Mouse (Mus musculus) skeletal muscle tissue, adult 2 months (tissue): ENCODE results near the gene Gsdma.
A peak's percentile ranks its signal among the peaks of the same experiment; 100 is the strongest.
"Not testable (repeated sequence)": the region's sequence is repeated elsewhere in the genome, so short reads cannot be mapped to it uniquely, and the experiment has no call there.

Source experiments
- DNase-seq: peaks from one replicate; pipeline ENCODE4 v3.0.0-alpha.2; 2012; ENCODE audit warnings: low read depth, low spot score

Gsdma gene

DNA sequence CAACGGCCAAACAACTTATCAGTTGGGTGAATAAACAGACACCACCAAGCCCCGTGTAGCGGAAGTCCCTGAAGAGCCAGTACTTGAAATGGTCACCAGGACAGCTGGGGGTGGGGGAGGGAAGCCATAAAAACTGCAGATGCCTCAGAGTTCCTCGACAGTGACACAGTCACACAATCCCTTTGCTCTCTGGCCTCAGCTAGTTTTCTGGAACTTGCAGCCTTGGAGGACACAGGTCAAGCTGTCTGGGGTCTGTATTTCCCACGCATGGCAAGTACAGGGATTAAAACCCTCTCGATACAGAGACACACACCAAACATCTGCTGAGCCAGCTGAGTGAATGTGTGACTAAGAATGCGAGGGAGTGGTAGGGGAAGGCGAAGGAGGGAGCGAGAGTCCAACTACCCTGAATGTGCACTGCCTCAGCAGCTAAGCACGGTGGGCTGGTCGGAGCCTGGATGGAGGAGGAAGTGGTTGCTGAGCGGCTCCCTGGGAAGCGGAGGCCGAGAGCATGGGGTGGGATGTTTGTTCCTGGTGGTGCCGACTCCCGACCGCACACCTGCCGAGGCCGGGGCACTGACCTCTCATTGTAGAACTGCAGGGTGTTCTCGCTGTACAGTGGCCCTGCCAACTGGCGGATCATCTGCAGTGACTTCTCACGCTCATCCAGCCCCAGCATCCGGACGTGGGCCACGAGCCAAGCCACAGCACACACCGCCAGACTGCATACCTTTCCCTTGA lies 45.0 kb downstream of the Gsdma start:
- DNase-seq = peak; percentile 41

DNA sequence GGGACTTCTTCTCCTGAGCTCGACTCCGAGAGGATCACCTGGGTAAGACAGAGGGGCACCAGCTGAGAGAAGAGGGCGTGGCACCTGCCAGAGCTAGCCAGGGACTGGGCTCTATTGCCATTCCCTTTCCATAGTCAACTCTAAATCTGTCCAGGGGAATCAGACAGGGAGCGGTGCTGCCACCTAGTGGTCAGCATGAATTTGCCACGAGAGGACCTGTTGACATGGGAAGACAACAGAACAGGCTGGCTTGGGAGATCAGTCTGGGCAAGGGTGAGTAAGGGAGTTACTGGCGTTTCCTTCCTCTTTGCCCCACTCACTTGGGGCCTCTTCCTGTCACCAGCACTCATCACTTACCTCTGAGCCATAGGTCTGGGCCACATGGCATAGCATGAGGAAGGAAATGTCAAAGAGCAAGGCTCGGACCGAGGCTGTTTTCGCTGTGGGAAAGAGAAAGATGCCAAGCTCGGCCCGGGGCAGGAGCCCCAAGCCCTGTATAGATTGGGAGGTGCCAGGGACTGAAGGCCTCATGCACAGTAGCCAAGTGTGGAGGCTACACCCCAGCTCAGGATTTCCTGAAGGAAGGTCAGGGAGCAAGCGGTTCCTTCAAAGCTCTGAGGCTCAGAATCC lies 46.4 kb downstream of the Gsdma start:
- DNase-seq = peak; percentile 83

DNA sequence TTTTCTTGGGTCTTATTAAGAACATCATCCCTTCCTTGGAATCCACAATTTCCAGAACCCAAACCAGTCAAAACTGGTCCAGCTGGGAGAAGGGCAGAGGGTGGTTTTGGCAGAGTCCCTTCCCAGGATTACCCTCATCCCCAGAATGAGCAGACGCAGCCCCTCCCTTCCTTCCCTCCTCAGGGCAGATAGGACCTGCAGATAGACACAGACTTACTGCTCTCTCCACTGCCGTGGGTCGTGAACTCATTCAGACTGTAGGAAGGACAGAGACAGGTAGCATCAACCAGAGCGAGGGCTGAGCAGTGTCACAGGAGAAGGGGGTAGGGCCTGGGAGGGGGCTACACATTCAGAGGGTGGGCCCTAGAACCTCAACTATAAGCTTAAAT lies 46.9 kb downstream of the Gsdma start:
- DNase-seq = no peak

DNA sequence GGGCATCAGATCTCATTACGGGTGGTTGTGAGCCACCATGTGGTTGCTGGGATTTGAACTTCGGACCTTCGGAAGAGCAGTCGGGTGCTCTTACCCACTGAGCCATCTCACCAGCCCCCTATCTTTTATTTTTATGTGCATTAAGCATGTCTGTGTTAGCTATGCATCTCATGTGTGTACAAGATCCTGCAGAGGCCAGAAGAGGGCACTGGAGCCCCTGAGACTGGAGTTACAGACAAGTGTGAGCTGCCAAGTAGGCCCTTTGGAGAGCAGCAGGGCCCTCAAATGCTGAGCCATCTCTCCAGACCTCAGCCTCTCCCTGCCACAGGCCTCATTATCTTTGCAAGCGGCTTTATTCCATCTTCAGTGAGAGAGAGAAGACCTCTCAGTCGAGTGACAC lies 47.9 kb downstream of the Gsdma start:
- not testable (repeated sequence) for DNase-seq

DNA sequence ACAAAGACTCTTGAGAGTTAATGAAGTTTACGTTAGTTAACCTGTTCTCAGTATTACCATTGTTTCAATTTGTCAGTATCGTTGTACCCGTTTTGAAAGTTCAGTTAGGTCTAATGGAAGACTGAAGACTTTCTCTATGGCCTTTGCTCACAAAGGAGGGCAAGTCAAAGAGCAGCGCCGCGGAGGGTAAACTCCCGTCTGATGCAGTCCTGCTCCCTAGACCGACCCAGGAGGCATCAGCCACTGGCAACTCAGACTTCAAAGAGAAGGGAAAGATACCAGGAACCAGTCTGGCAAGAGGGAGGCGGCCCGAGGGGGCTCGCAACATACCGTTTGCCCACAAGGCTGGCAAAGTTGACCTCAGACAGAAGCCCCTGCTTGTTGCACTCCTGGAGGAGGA lies 49.6 kb downstream of the Gsdma start:
- DNase-seq = no peak

DNA sequence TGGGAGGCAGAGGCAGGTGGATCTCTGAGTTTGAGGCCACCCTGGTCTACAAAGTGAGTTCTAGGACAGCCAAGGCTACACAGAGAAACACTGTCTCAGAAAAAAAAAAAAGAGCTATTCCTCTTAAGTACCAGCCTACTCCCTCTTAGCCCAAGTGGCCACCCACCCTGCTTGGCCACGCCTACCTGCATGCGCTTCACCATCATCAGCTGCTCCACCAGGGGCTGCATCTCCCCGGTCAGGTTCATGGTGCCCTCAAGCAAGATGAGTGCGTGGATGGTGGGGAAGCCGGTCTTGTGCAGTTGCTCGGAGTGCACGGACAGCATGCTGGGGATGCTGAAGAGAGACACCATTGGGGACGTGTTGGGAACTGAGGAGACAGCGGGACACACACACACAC lies 51.8 kb downstream of the Gsdma start:
- no peak for DNase-seq

DNA sequence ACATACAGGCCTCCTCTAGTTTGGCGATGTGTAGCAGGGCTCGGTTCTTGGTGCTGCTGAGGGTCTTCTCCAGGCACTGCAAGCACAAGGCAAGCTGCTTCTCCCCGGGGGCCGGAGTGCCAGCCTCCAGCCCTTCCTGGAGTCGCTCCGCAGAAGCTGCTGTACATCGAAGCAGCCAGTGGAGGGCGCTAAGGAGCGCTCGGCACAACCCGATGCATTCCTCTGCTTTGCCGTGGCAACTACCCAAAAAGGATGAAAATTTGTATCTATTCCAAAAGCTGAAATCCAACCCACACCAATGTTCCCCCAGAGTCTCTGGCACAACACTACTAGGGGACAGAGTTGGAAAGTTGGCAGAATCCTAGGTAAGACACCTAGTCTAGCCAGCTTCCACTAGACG lies 53.8 kb downstream of the Gsdma start:
- peak; percentile 87 for DNase-seq

DNA sequence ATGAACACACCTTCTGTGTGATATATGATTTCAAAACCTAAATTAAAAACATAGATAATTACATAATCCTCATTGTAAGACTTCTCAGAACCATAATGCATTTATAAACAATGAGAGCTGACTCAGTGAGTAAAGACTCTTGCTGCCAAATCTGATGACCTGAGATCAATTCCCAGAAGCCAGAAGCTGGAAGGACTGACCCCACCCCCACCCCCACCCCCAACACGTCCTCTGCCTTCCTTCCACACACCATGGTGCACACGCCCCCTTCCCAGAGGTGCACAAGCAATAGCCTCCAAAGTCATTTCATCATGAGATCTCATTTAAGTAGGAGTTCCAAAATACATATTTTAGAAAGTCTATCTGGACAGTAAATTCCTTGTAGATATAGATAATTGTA lies 56.6 kb downstream of the Gsdma start:
- no peak for DNase-seq

DNA sequence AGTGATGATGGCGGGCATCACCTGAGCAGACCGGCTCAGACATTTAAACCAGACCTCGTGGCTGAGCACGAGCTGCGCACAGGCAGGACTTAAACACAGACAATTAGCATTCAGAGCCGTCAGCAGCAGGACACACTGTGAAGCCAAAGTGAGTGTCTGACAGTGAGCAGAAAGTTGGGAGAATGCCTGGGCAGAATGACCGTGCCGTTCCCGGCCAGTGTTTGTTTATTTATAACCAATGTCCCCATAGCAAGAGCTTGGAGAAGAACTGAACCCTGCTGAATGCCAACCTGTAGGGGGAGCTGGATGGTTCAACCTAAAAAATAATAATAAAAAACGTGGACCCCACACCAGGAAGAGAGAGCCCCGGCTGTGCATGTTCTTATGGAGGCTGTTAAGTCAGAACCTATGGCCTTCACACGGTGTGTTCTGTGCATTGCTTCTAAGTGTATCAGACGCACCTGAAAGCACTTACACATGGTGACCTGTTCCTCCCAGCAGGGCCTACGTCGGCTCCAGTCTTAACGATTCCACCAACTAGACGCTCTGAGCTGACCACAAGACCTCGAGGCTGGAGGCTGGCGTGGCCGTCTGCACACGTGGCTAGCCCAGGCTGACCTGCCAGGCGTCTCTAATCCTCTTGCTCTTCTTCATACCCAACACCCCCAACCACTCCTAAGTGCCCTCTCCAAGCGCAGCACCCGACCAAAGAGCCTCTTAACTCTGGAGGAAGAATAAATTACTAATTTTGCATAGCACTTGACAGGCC lies 57.5 kb downstream of the Gsdma start:
- DNase-seq = peak; percentile 90

DNA sequence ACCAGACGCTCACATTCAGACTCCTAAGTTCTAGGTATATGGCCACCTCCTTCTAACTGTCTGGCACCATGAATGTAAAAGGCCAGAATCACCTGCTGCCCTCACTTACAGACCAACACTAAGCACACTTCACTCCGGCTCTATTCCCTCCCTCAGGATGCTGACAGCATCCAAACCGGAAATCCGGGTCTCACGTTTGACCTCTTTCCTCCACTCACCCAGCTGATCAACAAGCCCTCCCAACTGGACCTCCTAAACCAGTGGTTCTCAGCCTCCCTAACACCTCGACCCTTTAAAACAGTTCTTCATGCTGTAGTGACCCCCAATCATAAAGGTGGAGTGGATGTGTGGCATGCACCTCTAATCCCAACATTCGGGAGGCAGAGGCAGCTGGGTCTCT lies 58.9 kb downstream of the Gsdma start:
- no peak for DNase-seq

DNA sequence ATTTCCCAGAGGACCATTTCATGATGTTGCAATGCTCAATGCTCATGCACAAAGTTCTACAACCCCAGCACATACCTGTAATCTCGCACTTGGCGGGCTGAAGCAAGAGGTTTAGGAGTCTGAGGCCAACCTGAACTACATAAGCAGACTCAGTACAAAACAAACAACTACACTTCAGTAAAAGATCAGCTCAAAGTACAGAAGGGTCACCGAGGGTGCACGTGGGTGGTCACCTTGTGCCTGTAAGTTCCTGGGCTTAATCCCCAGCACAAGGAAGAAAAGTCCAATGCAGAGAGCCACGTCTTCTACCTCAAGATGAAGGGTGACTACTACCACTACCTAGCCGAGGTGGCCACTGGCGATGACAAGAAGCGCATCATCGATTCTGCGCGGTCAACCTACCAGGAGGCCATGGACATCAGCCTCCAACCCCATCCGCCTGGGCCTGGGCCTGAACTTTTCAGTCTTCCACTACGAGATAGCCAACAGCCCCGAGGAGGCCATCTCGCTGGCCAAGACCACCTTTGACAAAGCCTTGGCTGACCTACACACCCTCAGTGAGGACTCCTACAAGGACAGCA lies 61.9 kb downstream of the Gsdma start:
- no peak for DNase-seq
